Mouse (Mus musculus) embryonic fibroblast, embryonic 13.5 days (primary cell): ENCODE results near the gene Olfr612.

Experiments used
- CTCF ChIP-seq: IDR thresholded peaks from 2 replicates; pipeline ENCODE4 v1.5.1; 2011; ENCODE audit warnings: mild to moderate bottlenecking, control low read depth, low read length, moderate library complexity, borderline replicate concordance; ENCODE audit not compliant: insufficient read depth
- POLR2A ChIP-seq: IDR thresholded peaks from 2 replicates; pipeline ENCODE4 v1.6.1; 2011; ENCODE audit warnings: low read depth, mild to moderate bottlenecking, control low read depth, low read length, moderate library complexity

- no peak for TF ChIP-seq CTCF
- no peak for TF ChIP-seq POLR2A
Measured at GRCm38 (mm10) chr7:103589803-103590202, 47.3 kb upstream of the Olfr612 start, which contains the start of gene Olfr618.
